In the genomic region with DNA sequence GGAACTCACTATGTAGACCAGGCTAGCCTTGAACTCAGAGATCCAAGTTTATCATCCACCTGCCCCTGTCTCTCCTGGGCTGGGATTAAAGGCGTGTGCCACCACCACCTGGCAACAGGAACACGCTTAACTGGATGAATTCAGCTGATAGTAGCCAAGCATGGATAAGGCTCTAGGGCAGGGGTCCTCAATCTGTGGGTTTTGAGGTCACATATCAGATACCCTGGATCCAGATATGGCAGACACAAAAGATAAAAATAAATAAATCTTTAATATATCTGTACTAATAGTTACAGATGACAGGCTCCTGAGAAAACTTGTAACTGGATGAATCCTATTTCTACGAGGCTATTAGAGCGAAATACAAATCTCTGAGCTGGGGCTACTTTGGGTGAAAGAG, we compare ENCODE assay signal across 11 mouse cellular contexts. TPM values are rescaled to one million over a fixed set of nuclear protein-coding genes. Genes with fewer than 3 reads are reported as not detected.
DNase-seq lines count a peak whose midpoint lies in the region; ATAC-seq and TF ChIP-seq lines count a peak whose summit lies in the region.
"Had no signal": no experiment of that assay in that cellular context is flagged by ENCODE, and none has a peak within 500 bp of the region (broad histone marks: within the 10 kb centered on the region; RNA-seq: fewer than 3 reads in every experiment).

No protein-coding gene starts in this region.

- H3K27me3 ChIP-seq in forebrain, embryonic 11.5 days (ENCODE audit: control insufficient read depth, insufficient read depth, low read length), result no peaks in the 10 kb centered on the region
- H3K27me3 ChIP-seq in limb, embryonic 12.5 days, result peaks cover 8% of the 10 kb centered on the region; the same call in 1 of the 2 replicates
- H3K27me3 ChIP-seq in neural tube, embryonic 14.5 days (ENCODE audit: control insufficient read depth, insufficient read depth, low read length), result no peaks in the 10 kb centered on the region

- H3K4me2 ChIP-seq in forebrain, embryonic 11.5 days (ENCODE audit: low read depth, low read length, severe bottlenecking), result peak overlapping the region; percentile 85; the same call in 1 of the 2 replicates
- H3K4me2 ChIP-seq in limb, embryonic 12.5 days, result peak overlapping the region; percentile 66
- H3K4me2 ChIP-seq in neural tube, embryonic 14.5 days (ENCODE audit: low read depth, low read length), result peak overlapping the region; percentile 91

- H3K36me3 ChIP-seq in forebrain, embryonic 11.5 days (ENCODE audit: control insufficient read depth, insufficient read depth, low read length), result no peaks in the 10 kb centered on the region; the same call in 1 of the 2 replicates
- peaks cover 33% of the 10 kb centered on the region for H3K36me3 ChIP-seq in limb, embryonic 12.5 days
- peaks cover 20% of the 10 kb centered on the region; the same call in 1 of the 2 replicates for H3K36me3 ChIP-seq in neural tube, embryonic 14.5 days (ENCODE audit: control insufficient read depth, insufficient read depth, low read length)

- WGBS in forebrain, embryonic 11.5 days, result 91% methylated on average over 4 of the region's 4 CpGs
- 93% methylated on average over 4 of the region's 4 CpGs for WGBS in limb, embryonic 12.5 days
- WGBS in neural tube, embryonic 14.5 days, result 83% methylated on average over 4 of the region's 4 CpGs

- H3K9me3 ChIP-seq in forebrain, embryonic 11.5 days (ENCODE audit: control insufficient read depth, low read length), result no peaks in the 10 kb centered on the region
- 0 out of 2 replicates have a peak, but pooled peaks cover 4% of the 10 kb centered on the region for H3K9me3 ChIP-seq in limb, embryonic 12.5 days
- no peaks in the 10 kb centered on the region for H3K9me3 ChIP-seq in neural tube, embryonic 14.5 days (ENCODE audit: control insufficient read depth, low read length)

- peak overlapping the region; percentile 83; the same call in 1 of the 2 replicates for H3K9ac ChIP-seq in forebrain, embryonic 11.5 days (ENCODE audit: low read length)
- H3K9ac ChIP-seq in limb, embryonic 12.5 days (replicated peaks), result peak overlapping the region; percentile 87
- H3K9ac ChIP-seq in neural tube, embryonic 14.5 days (replicated peaks; ENCODE audit: low read depth, low read length), result peak overlapping the region; percentile 81; the same call in 1 of the 2 replicates

- peaks cover 5% of the 10 kb centered on the region for H3K4me1 ChIP-seq in forebrain, embryonic 11.5 days (replicated peaks; ENCODE audit: control insufficient read depth, insufficient read depth, low read length)
- peaks cover 14% of the 10 kb centered on the region for H3K4me1 ChIP-seq in limb, embryonic 12.5 days (replicated peaks)
- peaks cover 11% of the 10 kb centered on the region for H3K4me1 ChIP-seq in neural tube, embryonic 14.5 days (ENCODE audit: control insufficient read depth, insufficient read depth, low read length)

- no peak for TF ChIP-seq CTCF in layer of hippocampus, adult 2 months (conservative IDR thresholded peaks at IDR 0.05)

- ATAC-seq in forebrain, embryonic 11.5 days (replicated peaks; ENCODE audit: low FRiP score), result no peak
- no peak for ATAC-seq in limb, embryonic 12.5 days (ENCODE audit: insufficient number of reproducible peaks, insufficient read depth, low FRiP score, low TSS enrichment, low read depth)
- no peak for ATAC-seq in neural tube, embryonic 14.5 days (ENCODE audit: low read depth)

- peak overlapping the region; percentile 76 for H3K4me3 ChIP-seq in layer of hippocampus, adult 2 months
- H3K4me3 ChIP-seq in forebrain, embryonic 11.5 days (ENCODE audit: low read depth, low read length), result no peak overlapping the region
- H3K4me3 ChIP-seq in limb, embryonic 12.5 days (replicated peaks), result peak overlapping the region; percentile 85
- peak overlapping the region; percentile 91 for H3K4me3 ChIP-seq in neural tube, embryonic 14.5 days (ENCODE audit: low read depth, low read length)

- no peak for DNase-seq in layer of hippocampus, adult 2 months (ENCODE audit: low spot score in 2 of 2)
- no peak for DNase-seq in layer of hippocampus, postnatal 36 days
- no peak for DNase-seq in forebrain, embryonic 11.5 days (ENCODE audit: low spot score)
- DNase-seq in left cerebral cortex, adult 18-20 months (ENCODE audit: low spot score in 2 of 2), result no peak
- DNase-seq in embryo, embryonic 11 days, result no peak
- DNase-seq in adrenal gland, postnatal 10 days, result no peak
- DNase-seq: lung, postnatal 4 days; spleen, adult 18-20 months had no signal

- H3K27ac ChIP-seq in layer of hippocampus, adult 2 months, result no peak overlapping the region
- no peak overlapping the region for H3K27ac ChIP-seq in forebrain, embryonic 11.5 days (ENCODE audit: low read depth, low read length)
- H3K27ac ChIP-seq in limb, embryonic 12.5 days, result no peak overlapping the region
- H3K27ac ChIP-seq in neural tube, embryonic 14.5 days (ENCODE audit: low read depth, low read length), result no peak overlapping the region

RNA-seq across cellular contexts. Expression of a gene that starts 1.3 kb away (rescaled TPM):
- total RNA-seq in layer of hippocampus, adult 2 months (2021), result 10 to 100 TPM; 54.6 to 54.8 TPM
- 10 to 100 TPM; 53.5 to 57.9 TPM for total RNA-seq in layer of hippocampus, postnatal 36 days (2021)
- 205 and 233 TPM in 2 replicates for polyA plus RNA-seq in forebrain, embryonic 11.5 days (2014; fragmentation: Nextera tagmentation; extraction: Ambion mirVana)
- 192 and 199 TPM in 2 replicates for polyA plus RNA-seq in limb, embryonic 12.5 days (2016; fragmentation: Nextera tagmentation; extraction: Ambion mirVana)
- 177 and 196 TPM in 2 replicates for polyA plus RNA-seq in neural tube, embryonic 14.5 days (2014; fragmentation: Nextera tagmentation; extraction: Ambion mirVana)
- 10 to 100 TPM; 64.7 to 65.0 TPM for total RNA-seq in left cerebral cortex, adult 18-20 months (2021)
- 10 to 100 TPM; 80.6 to 88.5 TPM for total RNA-seq in adrenal gland, postnatal 10 days (2021)

RNA-seq across cellular contexts. Expression of a gene that starts 16.6 kb away (rescaled TPM):
- 1 to 10 TPM in 1 of 2 experiments, under 1 TPM in 1; 0.44 to 1.4 TPM for total RNA-seq in layer of hippocampus, adult 2 months (2021)
- under 1 TPM; 0.55 to 0.61 TPM for total RNA-seq in layer of hippocampus, postnatal 36 days (2021)
- polyA plus RNA-seq in forebrain, embryonic 11.5 days (2014; fragmentation: Nextera tagmentation; extraction: Ambion mirVana), result 1.00 and 1.2 TPM in 2 replicates
- polyA plus RNA-seq in limb, embryonic 12.5 days (2016; fragmentation: Nextera tagmentation; extraction: Ambion mirVana), result 1.4 and 1.5 TPM in 2 replicates
- 0.43 and 0.66 TPM in 2 replicates for polyA plus RNA-seq in neural tube, embryonic 14.5 days (2014; fragmentation: Nextera tagmentation; extraction: Ambion mirVana)
- total RNA-seq in left cerebral cortex, adult 18-20 months (2021), result under 1 TPM; 0.56 to 0.87 TPM
- total RNA-seq in adrenal gland, postnatal 10 days (2021), result 10 to 100 TPM in 1 of 2 experiments, 1 to 10 TPM in 1; 1.4 to 12.9 TPM
- total RNA-seq: hematopoietic stem cell, adult 5-6 weeks had no signal

RNA-seq across cellular contexts. Expression of a gene that starts 19.9 kb away (rescaled TPM):
- under 1 TPM; 0.27 to 0.69 TPM for total RNA-seq in layer of hippocampus, adult 2 months (2021)
- total RNA-seq in layer of hippocampus, postnatal 36 days (2021), result 1 to 10 TPM in 1 of 2 experiments, under 1 TPM in 1; 0.91 to 1.3 TPM
- polyA plus RNA-seq in forebrain, embryonic 11.5 days (2014; fragmentation: Nextera tagmentation; extraction: Ambion mirVana), result 17.8 and 20.7 TPM in 2 replicates
- 7.7 and 9.9 TPM in 2 replicates for polyA plus RNA-seq in limb, embryonic 12.5 days (2016; fragmentation: Nextera tagmentation; extraction: Ambion mirVana)
- 0.26 and 0.40 TPM in 2 replicates for polyA plus RNA-seq in neural tube, embryonic 14.5 days (2014; fragmentation: Nextera tagmentation; extraction: Ambion mirVana)
- total RNA-seq in left cerebral cortex, adult 18-20 months (2021), result under 1 TPM; 0.59 to 0.63 TPM
- 10 to 100 TPM; 28.0 to 74.3 TPM for total RNA-seq in adrenal gland, postnatal 10 days (2021)

RNA-seq across cellular contexts. Expression of a gene that starts 30.4 kb away (rescaled TPM):
- 10 to 100 TPM; 44.7 to 47.2 TPM for total RNA-seq in layer of hippocampus, adult 2 months (2021)
- 10 to 100 TPM; 42.2 to 46.3 TPM for total RNA-seq in layer of hippocampus, postnatal 36 days (2021)
- polyA plus RNA-seq in forebrain, embryonic 11.5 days (2014; fragmentation: Nextera tagmentation; extraction: Ambion mirVana), result 34.6 and 39.6 TPM in 2 replicates
- polyA plus RNA-seq in limb, embryonic 12.5 days (2016; fragmentation: Nextera tagmentation; extraction: Ambion mirVana), result 31.5 and 32.2 TPM in 2 replicates
- polyA plus RNA-seq in neural tube, embryonic 14.5 days (2014; fragmentation: Nextera tagmentation; extraction: Ambion mirVana), result 56.8 and 64.2 TPM in 2 replicates
- 10 to 100 TPM; 43.0 to 49.9 TPM for total RNA-seq in left cerebral cortex, adult 18-20 months (2021)
- total RNA-seq in adrenal gland, postnatal 10 days (2021), result 10 to 100 TPM; 70.8 to 78.5 TPM

RNA-seq across cellular contexts. Expression of a gene that starts 41.0 kb away (rescaled TPM):
- total RNA-seq in layer of hippocampus, adult 2 months (2021), result 10 to 100 TPM; 49.0 to 50.5 TPM
- total RNA-seq in layer of hippocampus, postnatal 36 days (2021), result 10 to 100 TPM; 44.9 to 47.4 TPM
- 59.9 and 62.5 TPM in 2 replicates for polyA plus RNA-seq in forebrain, embryonic 11.5 days (2014; fragmentation: Nextera tagmentation; extraction: Ambion mirVana)
- 64.7 and 66.7 TPM in 2 replicates for polyA plus RNA-seq in limb, embryonic 12.5 days (2016; fragmentation: Nextera tagmentation; extraction: Ambion mirVana)
- 91.8 and 99.3 TPM in 2 replicates for polyA plus RNA-seq in neural tube, embryonic 14.5 days (2014; fragmentation: Nextera tagmentation; extraction: Ambion mirVana)
- total RNA-seq in left cerebral cortex, adult 18-20 months (2021), result 10 to 100 TPM; 39.8 to 40.6 TPM
- 10 to 100 TPM; 46.4 to 54.9 TPM for total RNA-seq in adrenal gland, postnatal 10 days (2021)

Comparison
In these comparisons a context has a peak if more than half of its experiments do, and no peak if none do; other contexts are left out.
1. RNA of a gene that starts 19.9 kb away (total RNA-seq): 28.0 to 74.3 TPM in adrenal gland, postnatal 10 days; 0.91 to 1.3 TPM in layer of hippocampus, postnatal 36 days, 0.27 to 0.69 TPM in layer of hippocampus, adult 2 months and 0.59 to 0.63 TPM in left cerebral cortex, adult 18-20 months; every median in the first group is over 10 times any median in the second.
2. Peak in every context shown above with its lines, with median percentiles within 50 percentile points of each other: H3K4me2 ChIP-seq and H3K9ac ChIP-seq.